Mouse (Mus musculus) CH12.LX (cell line): ENCODE measurements around the gene Foxp1. TPM values are rescaled to one million over a fixed set of nuclear protein-coding genes. Genes with fewer than 3 reads are reported as not detected.

ENCODE experiments used
- DNase-seq: peaks from one replicate; pipeline ENCODE4 v3.0.0-alpha.2; 2013; ENCODE audit errors: extremely low read depth
- H3K27ac ChIP-seq: 2 replicates; pipeline ENCODE4 v1.5.1; 2012; ENCODE audit warnings: low read depth, mild to moderate bottlenecking, control low read depth, moderate library complexity; ENCODE audit not compliant: insufficient read depth
- H3K27me3 ChIP-seq: replicated peaks from 2 replicates; pipeline ENCODE3; 2012; ENCODE audit warnings: inconsistent platforms
- H3K36me3 ChIP-seq, 2 experiments: replicated peaks in 1 of 2; 2 replicates each; pipeline versions ENCODE3 to v1.6.1; 2012; ENCODE audit warnings: inconsistent platforms in 1 of 2, low read length in 1 of 2, mild to moderate bottlenecking in 1 of 2, mixed read lengths in 1 of 2, moderate library complexity in 1 of 2; ENCODE audit not compliant: control insufficient read depth in 1 of 2, insufficient read depth in 1 of 2
- H3K4me1 ChIP-seq, 2 experiments: 2 replicates each; pipeline ENCODE4 v1.6.1; 2012; ENCODE audit warnings: inconsistent platforms in 1 of 2, moderate library complexity in 1 of 2; ENCODE audit not compliant: insufficient read depth in 2 of 2, control insufficient read depth in 1 of 2
- H3K4me2 ChIP-seq: 2 replicates; pipeline ENCODE4 v1.6.1; 2012; ENCODE audit warnings: low read depth, mild to moderate bottlenecking, control low read depth; ENCODE audit not compliant: poor library complexity, insufficient read depth, severe bottlenecking
- H3K4me3 ChIP-seq, 3 experiments: fragments of 150-350 bp in 1 of 3; sonication (generic) in 1 of 3; replicated peaks in 1 of 3; 2 replicates each; pipeline versions ENCODE3 to v1.5.1; 2011 to 2012; ENCODE audit warnings: low read depth in 2 of 3, low read length in 2 of 3, mild to moderate bottlenecking in 2 of 3, moderate library complexity in 2 of 3, control low read depth in 1 of 3, improper control_type of control experiment in 1 of 3, inconsistent platforms in 1 of 3, mixed read lengths in 1 of 3; ENCODE audit not compliant: poor library complexity in 1 of 3
- H3K79me2 ChIP-seq: replicated peaks from 2 replicates; pipeline ENCODE4 v1.6.1; 2012; ENCODE audit warnings: mild to moderate bottlenecking, moderate library complexity; ENCODE audit not compliant: control insufficient read depth, poor library complexity, insufficient read depth, severe bottlenecking; ENCODE audit errors: extremely low read depth
- H3K9ac ChIP-seq: 2 replicates; pipeline ENCODE4 v1.6.1; 2012; ENCODE audit warnings: low read depth, mild to moderate bottlenecking, control low read depth, moderate library complexity; ENCODE audit not compliant: insufficient read depth
- H3K9me3 ChIP-seq: replicated peaks from 2 replicates; pipeline ENCODE3; 2012; ENCODE audit warnings: low read length, inconsistent platforms, mixed read lengths
- BHLHE40 ChIP-seq: IDR thresholded peaks from 2 replicates; pipeline ENCODE4 v1.6.1; 2011; ENCODE audit warnings: mild to moderate bottlenecking, low read depth, low read length, improper control_type of control experiment
- CHD1 ChIP-seq: IDR thresholded peaks from 2 replicates; pipeline ENCODE4 v1.6.1; 2012; ENCODE audit warnings: low read depth, low read length, improper control_type of control experiment, inconsistent platforms
- CHD2 ChIP-seq: IDR thresholded peaks from 2 replicates; pipeline ENCODE4 v1.6.1; 2011; ENCODE audit warnings: low read length, improper control_type of control experiment
- EP300 ChIP-seq: IDR thresholded peaks from 2 replicates; pipeline ENCODE4 v1.6.1; 2011; ENCODE audit warnings: low read length, improper control_type of control experiment
- ETS1 ChIP-seq: conservative IDR thresholded peaks from 2 replicates; pipeline ENCODE4 v1.6.1; 2012; ENCODE audit warnings: low read depth, mild to moderate bottlenecking, inconsistent platforms, low read length, improper control_type of control experiment, moderate library complexity
- HCFC1 ChIP-seq: IDR thresholded peaks from 2 replicates; pipeline ENCODE4 v1.6.1; 2012; ENCODE audit warnings: low read depth, mild to moderate bottlenecking, inconsistent platforms, low read length, improper control_type of control experiment
- IRF4 ChIP-seq: IDR thresholded peaks from 2 replicates; pipeline ENCODE4 v1.6.1; 2014; ENCODE audit warnings: low read depth, mild to moderate bottlenecking, inconsistent platforms, low read length, improper control_type of control experiment
- MEF2A ChIP-seq: IDR thresholded peaks from 2 replicates; pipeline ENCODE4 v1.6.1; 2014; ENCODE audit warnings: low read depth, mild to moderate bottlenecking, inconsistent platforms, low read length, improper control_type of control experiment, borderline replicate concordance
- MXI1 ChIP-seq: IDR thresholded peaks from 2 replicates; pipeline ENCODE4 v1.6.1; 2011; ENCODE audit warnings: mild to moderate bottlenecking, low read depth, low read length, improper control_type of control experiment
- MYC ChIP-seq: IDR thresholded peaks from 2 replicates; pipeline ENCODE4 v1.6.1; 2011; ENCODE audit warnings: low read depth, mild to moderate bottlenecking, improper control_type of control experiment, low read length
- NRF1 ChIP-seq: IDR thresholded peaks from 2 replicates; pipeline ENCODE4 v1.6.1; 2014; ENCODE audit warnings: low read depth, mild to moderate bottlenecking, inconsistent platforms, low read length, improper control_type of control experiment, moderate library complexity
- PAX5 ChIP-seq: IDR thresholded peaks from 2 replicates; pipeline ENCODE4 v1.6.1; 2012; ENCODE audit warnings: low read length, inconsistent platforms, mixed read lengths
- SIN3A ChIP-seq: IDR thresholded peaks from 2 replicates; pipeline ENCODE4 v1.6.1; 2012; ENCODE audit warnings: low read length, improper control_type of control experiment, inconsistent platforms
- TBP ChIP-seq: conservative IDR thresholded peaks from 2 replicates; pipeline ENCODE4 v1.6.1; 2011; ENCODE audit warnings: low read depth, low read length, improper control_type of control experiment
- USF1 ChIP-seq: IDR thresholded peaks from 2 replicates; pipeline ENCODE4 v1.6.1; 2014; ENCODE audit warnings: low read depth, mild to moderate bottlenecking, inconsistent platforms, low read length, improper control_type of control experiment
- ZNF384 ChIP-seq: IDR thresholded peaks from 2 replicates; pipeline ENCODE4 v1.6.1; 2012; ENCODE audit warnings: low read depth, low read length, improper control_type of control experiment, inconsistent platforms
- dilution Hi-C: fragments of 300-500 bp; cut with MboI; formaldehyde crosslinking; loops from 2 replicates; pipeline ENCODE4 v1.14.3; 2020; ENCODE audit warnings: low sequenced_read_pairs; ENCODE audit not compliant: extremely low pct_unique_long_range_greater_than_20kb, extremely low pct_ligation_motif_present
- in situ Hi-C: fragments of 300-500 bp; cut with MboI; formaldehyde crosslinking; loops from 3 replicates; pipeline ENCODE4 v1.14.3; 2019; ENCODE audit warnings: low sequenced_read_pairs, low pct_ligation_motif_present, low pct_unique_long_range_greater_than_20kb, mixed read lengths
- polyA plus RNA-seq: library from polyadenylated mRNA; unstranded; fragments of >175 nt; gene quantifications from 2 replicates; pipeline ENCODE4 v1.2.1, GENCODE M21; 2012; ENCODE audit warnings: low read depth; ENCODE audit not compliant: insufficient read length
- total RNA-seq, 2 experiments: library from RNA; depleted of rRNA; stranded (reverse); fragments of 300-350 nt in 1 of 2; fragments of >200 nt in 1 of 2; gene quantifications; 2 replicates each; pipeline ENCODE4 v1.2.3; 2012 to 2014

The Foxp1 gene
- total and polyA plus RNA-seq, 3 experiments: 66.5 to 105 (median 87.4) TPM

DNA sequence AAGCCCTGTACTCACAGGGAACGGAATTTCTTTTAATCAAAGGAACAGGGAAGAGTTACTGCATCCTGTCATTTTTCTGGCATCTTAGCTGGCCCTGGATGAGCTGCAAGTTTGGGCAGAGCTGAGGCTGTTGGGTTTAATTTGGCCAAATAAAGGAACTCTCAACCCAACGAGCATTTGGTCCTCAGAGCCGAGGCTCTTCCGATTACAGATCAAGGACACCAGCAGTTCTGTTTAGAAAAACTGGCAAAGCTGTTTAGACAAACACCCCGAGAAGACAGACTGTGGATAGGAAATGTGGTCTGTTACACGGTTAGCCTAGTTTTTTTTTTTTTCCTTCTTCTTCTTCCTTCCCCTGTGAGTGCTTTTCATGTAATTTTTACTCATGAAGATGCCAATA is 158.0 kb downstream of the Foxp1 start:
- Histone ChIP-seq H3K79me2 (no peaks in the 10 kb centered on the region), H3K9me3 (no peaks in the 10 kb centered on the region), H3K36me3 (no peaks in the 10 kb centered on the region), H3K27ac (no peak overlapping the region; the same call in 1 of the 2 replicates), H3K27me3 (no peaks in the 10 kb centered on the region), H3K4me1 (peaks cover 28 to 73% of the 10 kb centered on the region in 2 experiments), H3K4me3 (no peak overlapping the region), H3K4me2 (no peak overlapping the region), H3K9ac (no peak overlapping the region; the same call in 1 of the 2 replicates)
- TF ChIP-seq CHD2: no peak
- dilution Hi-C loops (no loop called here), in situ Hi-C loops (no loop called here)
- no peak for DNase-seq

- dilution Hi-C loops (no loop called here), in situ Hi-C loops (no loop called here)
- Histone ChIP-seq H3K9me3 (no peaks in the 10 kb centered on the region), H3K27ac (no peak overlapping the region), H3K4me3 (no peak overlapping the region), H3K9ac (no peak overlapping the region), H3K36me3 (no peaks in the 10 kb centered on the region), H3K4me1 (peaks cover 34 to 55% of the 10 kb centered on the region in 2 experiments), H3K27me3 (no peaks in the 10 kb centered on the region), H3K4me2 (no peak overlapping the region), H3K79me2 (no peaks in the 10 kb centered on the region)
- TF ChIP-seq EP300 (no peak), MXI1 (no peak), ETS1 (no peak), IRF4 (no peak), ZNF384 (no peak), USF1 (no peak), NRF1 (no peak), PAX5 (no peak), BHLHE40 (no peak), MEF2A (no peak), MYC (no peak), SIN3A (no peak), HCFC1 (no peak), TBP (no peak), CHD1 (no peak)
- no peak for DNase-seq
Measured at GRCm38 (mm10) chr6:99360581-99360980, 161.9 kb downstream of the Foxp1 start.
